Comparison of ENCODE assay signal across 11 mouse cellular contexts in the genomic region with DNA sequence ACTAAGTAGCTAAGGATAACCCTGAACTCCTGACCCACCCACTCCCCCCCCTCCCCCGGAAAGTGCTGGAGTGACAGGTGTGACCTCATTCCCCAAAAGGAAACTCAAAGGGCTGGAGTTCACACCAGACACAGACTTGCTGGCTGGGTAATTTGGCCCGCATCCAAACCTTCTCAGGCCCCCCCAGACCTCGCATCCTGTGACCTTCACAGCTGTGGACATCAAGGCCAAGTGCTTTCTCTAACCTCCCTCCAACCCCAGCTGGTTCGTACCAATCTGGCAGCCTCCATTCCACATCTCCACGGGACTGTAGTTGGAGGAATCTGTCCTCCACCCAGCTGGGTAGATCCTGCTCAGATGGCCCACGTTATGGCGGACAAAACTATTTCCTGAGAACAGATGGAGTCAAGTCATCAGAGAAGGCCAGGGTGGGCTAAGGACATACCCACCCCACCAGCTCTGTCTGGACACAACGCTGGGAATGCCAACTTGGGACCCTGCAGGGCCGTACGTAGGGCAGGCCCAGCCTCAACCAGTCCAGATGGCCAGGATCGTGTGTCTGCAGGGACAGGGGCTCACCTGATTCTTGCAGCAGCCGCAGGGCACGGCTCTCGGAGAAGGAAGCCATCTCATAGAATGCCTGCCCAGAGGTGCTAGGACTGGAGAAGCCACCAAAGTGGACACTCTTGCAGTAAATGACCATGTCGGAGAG. TPM values are rescaled to one million over a fixed set of nuclear protein-coding genes. Genes with fewer than 3 reads are reported as not detected.
DNase-seq lines count a peak whose midpoint lies in the region; ATAC-seq and TF ChIP-seq lines count a peak whose summit lies in the region.
"Had no signal": no experiment of that assay in that cellular context is flagged by ENCODE, and none has a peak within 500 bp of the region (broad histone marks: within the 10 kb centered on the region; RNA-seq: fewer than 3 reads in every experiment).

No protein-coding gene starts in this region.

- no peak for TF ChIP-seq CTCF in kidney, adult 2 months (conservative IDR thresholded peaks at IDR 0.05; ENCODE audit: insufficient read depth, insufficient read length, low read depth, low read length)
- TF ChIP-seq CTCF in testis, adult 2 months (IDR thresholded peaks at IDR 0.05; ENCODE audit: control insufficient read depth, insufficient read depth, insufficient replicate concordance, low read depth, low read length) = no peak

- WGBS in embryonic facial prominence, embryonic 14.5 days = 73% methylated on average over 14 of the region's 15 CpGs
- 88% methylated on average over 15 of the region's 15 CpGs for WGBS in embryonic facial prominence, embryonic 10.5 days
- WGBS in kidney, adult 2 months = 67% methylated on average over 15 of the region's 15 CpGs

- H3K4me2 ChIP-seq in embryonic facial prominence, embryonic 14.5 days (ENCODE audit: low read depth, low read length) = no peak overlapping the region
- H3K4me2 ChIP-seq: midbrain, embryonic 12.5 days had no signal

- DNase-seq in embryonic facial prominence, embryonic 14.5 days (ENCODE audit: low spot score) = no peak
- no peak for DNase-seq in embryonic facial prominence, embryonic 10.5 days (ENCODE audit: low spot score)
- peak; percentile 52 for DNase-seq in kidney, adult 2 months
- DNase-seq in kidney, adult 18-20 months = no peak
- no peak for DNase-seq in testis, postnatal 14 days (ENCODE audit: low spot score)
- no peak for DNase-seq in thymus, postnatal 0 days (ENCODE audit: low spot score)
- no peak for DNase-seq in thymus, postnatal 25 days
- DNase-seq: thymus, postnatal 36 days had no signal

- no peaks in the 10 kb centered on the region for H3K27me3 ChIP-seq in embryonic facial prominence, embryonic 14.5 days (replicated peaks; ENCODE audit: control insufficient read depth, insufficient read depth, low read length)
- no peaks in the 10 kb centered on the region for H3K27me3 ChIP-seq in embryonic facial prominence, embryonic 10.5 days (replicated peaks; ENCODE audit: low read depth, poor library complexity, severe bottlenecking)
- no peaks in the 10 kb centered on the region for H3K27me3 ChIP-seq in kidney, adult 2 months (replicated peaks; ENCODE audit: control insufficient read depth, insufficient read depth, low read length)
- H3K27me3 ChIP-seq in testis, adult 2 months (ENCODE audit: control insufficient read depth, insufficient read depth, low read length) = no peaks in the 10 kb centered on the region
- H3K27me3 ChIP-seq: midbrain, embryonic 12.5 days had no signal

- H3K4me3 ChIP-seq in embryonic facial prominence, embryonic 14.5 days (ENCODE audit: low read depth, low read length) = no peak overlapping the region
- H3K4me3 ChIP-seq in embryonic facial prominence, embryonic 10.5 days = no peak overlapping the region
- H3K4me3 ChIP-seq in kidney, adult 2 months (ENCODE audit: insufficient read depth, low read depth, low read length) = no peak overlapping the region
- no peak overlapping the region for H3K4me3 ChIP-seq in testis, adult 2 months (ENCODE audit: control insufficient read depth, low read depth, low read length)
- H3K4me3 ChIP-seq: midbrain, embryonic 12.5 days had no signal

- no peaks in the 10 kb centered on the region for H3K4me1 ChIP-seq in embryonic facial prominence, embryonic 14.5 days (ENCODE audit: control insufficient read depth, insufficient read depth, low read length)
- H3K4me1 ChIP-seq in embryonic facial prominence, embryonic 10.5 days = peaks cover 13% of the 10 kb centered on the region
- no peaks in the 10 kb centered on the region for H3K4me1 ChIP-seq in kidney, adult 2 months (ENCODE audit: control insufficient read depth, insufficient read depth, low read length)
- H3K4me1 ChIP-seq in testis, adult 2 months (ENCODE audit: control insufficient read depth, insufficient read depth, low read length) = peaks cover 21% of the 10 kb centered on the region
- H3K4me1 ChIP-seq: midbrain, embryonic 12.5 days had no signal

- H3K27ac ChIP-seq in embryonic facial prominence, embryonic 14.5 days (replicated peaks; ENCODE audit: low read depth, low read length) = no peak overlapping the region
- H3K27ac ChIP-seq in embryonic facial prominence, embryonic 10.5 days (replicated peaks) = no peak overlapping the region
- no peak overlapping the region for H3K27ac ChIP-seq in kidney, adult 2 months (ENCODE audit: insufficient read depth, low read depth, low read length)
- no peak overlapping the region for H3K27ac ChIP-seq in testis, adult 2 months (ENCODE audit: control insufficient read depth, insufficient read depth, low read depth, low read length)
- H3K27ac ChIP-seq: midbrain, embryonic 12.5 days had no signal

- TF ChIP-seq POLR2A in kidney, adult 2 months (IDR thresholded peaks at IDR 0.05; ENCODE audit: low read depth, low read length) = no peak
- TF ChIP-seq POLR2A in testis, adult 2 months (IDR thresholded peaks at IDR 0.05; ENCODE audit: control insufficient read depth, low read depth, low read length) = 0 out of 2 replicates have a peak, but pooled peaks have one; percentile 9

- no peaks in the 10 kb centered on the region for H3K9me3 ChIP-seq in embryonic facial prominence, embryonic 14.5 days (ENCODE audit: control insufficient read depth, low read length)
- no peaks in the 10 kb centered on the region for H3K9me3 ChIP-seq in embryonic facial prominence, embryonic 10.5 days
- H3K9me3 ChIP-seq: midbrain, embryonic 12.5 days had no signal

- peak; percentile 13; the same call in 1 of the 2 replicates for ATAC-seq in embryonic facial prominence, embryonic 14.5 days (ENCODE audit: low read depth)
- ATAC-seq: forebrain, embryonic 16.5 days had no signal

- H3K36me3 ChIP-seq in embryonic facial prominence, embryonic 14.5 days (ENCODE audit: control insufficient read depth, insufficient read depth, low read length) = peaks cover 48% of the 10 kb centered on the region
- H3K36me3 ChIP-seq in embryonic facial prominence, embryonic 10.5 days (replicated peaks) = peaks cover 70% of the 10 kb centered on the region
- no peaks in the 10 kb centered on the region for H3K36me3 ChIP-seq in kidney, adult 2 months (ENCODE audit: control insufficient read depth, insufficient read depth, low read length)
- H3K36me3 ChIP-seq in testis, adult 2 months (ENCODE audit: control insufficient read depth, insufficient read depth, low read length) = no peaks in the 10 kb centered on the region

- H3K9ac ChIP-seq in embryonic facial prominence, embryonic 14.5 days (ENCODE audit: low read depth, low read length) = no peak overlapping the region
- H3K9ac ChIP-seq: midbrain, embryonic 12.5 days had no signal

RNA-seq across cellular contexts. Expression of a gene that starts 20.0 kb away (rescaled TPM):
- 43.5 and 45.2 TPM in 2 replicates for polyA plus RNA-seq in embryonic facial prominence, embryonic 14.5 days (2014; fragmentation: Nextera tagmentation; extraction: Ambion mirVana)
- 20.7 and 21.2 TPM in 2 replicates for polyA plus RNA-seq in embryonic facial prominence, embryonic 10.5 days (2016; fragmentation: Nextera tagmentation; extraction: Ambion mirVana)
- polyA plus RNA-seq in kidney, adult 2 months (2012; rRNA removed) = 11.3 and 11.8 TPM in 2 replicates
- polyA plus RNA-seq in testis, adult 2 months (2012; rRNA removed) = 13.4 and 13.9 TPM in 2 replicates
- polyA plus RNA-seq in thymus, postnatal 0 days (2015; fragmentation: Nextera tagmentation; extraction: Ambion mirVana) = 16.6 and 17.2 TPM in 2 replicates

RNA-seq across cellular contexts. Expression of a gene that starts 20.8 kb away (rescaled TPM):
- 15.0 and 19.7 TPM in 2 replicates for polyA plus RNA-seq in embryonic facial prominence, embryonic 14.5 days (2014; fragmentation: Nextera tagmentation; extraction: Ambion mirVana)
- polyA plus RNA-seq in embryonic facial prominence, embryonic 10.5 days (2016; fragmentation: Nextera tagmentation; extraction: Ambion mirVana) = 19.3 and 20.5 TPM in 2 replicates
- 48.5 and 73.9 TPM in 2 replicates for polyA plus RNA-seq in kidney, adult 2 months (2012; rRNA removed)
- polyA plus RNA-seq in testis, adult 2 months (2012; rRNA removed) = 8.7 and 11.4 TPM in 2 replicates
- polyA plus RNA-seq in thymus, postnatal 0 days (2015; fragmentation: Nextera tagmentation; extraction: Ambion mirVana) = 5.9 and 8.0 TPM in 2 replicates

RNA-seq across cellular contexts. Expression of a gene that starts 28.9 kb away (rescaled TPM):
- polyA plus RNA-seq in embryonic facial prominence, embryonic 14.5 days (2014; fragmentation: Nextera tagmentation; extraction: Ambion mirVana) = 1.3 and 1.8 TPM in 2 replicates
- polyA plus RNA-seq in embryonic facial prominence, embryonic 10.5 days (2016; fragmentation: Nextera tagmentation; extraction: Ambion mirVana) = 1.0 and 1.5 TPM in 2 replicates
- 30.3 and 38.7 TPM in 2 replicates for polyA plus RNA-seq in kidney, adult 2 months (2012; rRNA removed)
- polyA plus RNA-seq in testis, adult 2 months (2012; rRNA removed) = 24.9 and 26.2 TPM in 2 replicates
- 0.13 and 0.46 TPM in 2 replicates for polyA plus RNA-seq in thymus, postnatal 0 days (2015; fragmentation: Nextera tagmentation; extraction: Ambion mirVana)
